Mouse (Mus musculus): ENCODE data around the gene Celf1. TPM values are rescaled to one million over a fixed set of nuclear protein-coding genes. Genes with fewer than 3 reads are reported as not detected.

Celf1 gene
- polyA plus RNA-seq, 1 experiment, result 6.5 TPM

- Histone ChIP-seq H3K4me3 (replicated peaks) (no peak overlapping the region), H3K27me3 (ENCODE audit: control insufficient read depth) (no peaks in the 10 kb centered on the region), H3K4me1 (ENCODE audit: control insufficient read depth) (peaks cover 33% of the 10 kb centered on the region), H3K9me3 (ENCODE audit: control insufficient read depth, low read length) (no peaks in the 10 kb centered on the region), H3K36me3 (ENCODE audit: control insufficient read depth) (peaks cover 84% of the 10 kb centered on the region)
- no peak for TF ChIP-seq TAL1 (IDR thresholded peaks at IDR 0.05; ENCODE audit: low read length)
- no peak for TF ChIP-seq GATA1 (IDR thresholded peaks at IDR 0.05; ENCODE audit: low read length)
Measured at GRCm38 (mm10) chr2:90911668-90912067, 28.5 kb upstream of the Celf1 start.

GRCm38 (mm10) chr2:90913671-90914070 is 26.5 kb upstream of the Celf1 start:
- TF ChIP-seq TAL1 (IDR thresholded peaks at IDR 0.05; ENCODE audit: low read length), result no peak
- no peak for TF ChIP-seq GATA1 (IDR thresholded peaks at IDR 0.05; ENCODE audit: low read length)
- Histone ChIP-seq H3K36me3 (ENCODE audit: control insufficient read depth) (peaks cover 64% of the 10 kb centered on the region), H3K4me1 (ENCODE audit: control insufficient read depth) (peaks cover 39% of the 10 kb centered on the region), H3K9me3 (ENCODE audit: control insufficient read depth, low read length) (no peaks in the 10 kb centered on the region), H3K4me3 (replicated peaks) (no peak overlapping the region), H3K27me3 (ENCODE audit: control insufficient read depth) (no peaks in the 10 kb centered on the region)

GRCm38 (mm10) chr2:90915516-90915915 is 24.7 kb upstream of the Celf1 start:
- H3K9me3 ChIP-seq (ENCODE audit: control insufficient read depth, low read length), result no peaks in the 10 kb centered on the region
- peaks cover 46% of the 10 kb centered on the region for H3K36me3 ChIP-seq (ENCODE audit: control insufficient read depth)
- TF ChIP-seq TAL1 (IDR thresholded peaks at IDR 0.05; ENCODE audit: low read length), result no peak
- TF ChIP-seq GATA1 (IDR thresholded peaks at IDR 0.05; ENCODE audit: low read length), result no peak
- H3K27me3 ChIP-seq (ENCODE audit: control insufficient read depth), result no peaks in the 10 kb centered on the region
- no peak overlapping the region for H3K4me3 ChIP-seq (replicated peaks)
- H3K4me1 ChIP-seq (ENCODE audit: control insufficient read depth), result peaks cover 36% of the 10 kb centered on the region

- Histone ChIP-seq H3K4me1 (ENCODE audit: control insufficient read depth) (peaks cover 36% of the 10 kb centered on the region), H3K4me3 (replicated peaks) (peak overlapping the region; percentile 74), H3K27me3 (ENCODE audit: control insufficient read depth) (no peaks in the 10 kb centered on the region), H3K36me3 (ENCODE audit: control insufficient read depth) (peaks cover 34% of the 10 kb centered on the region), H3K9me3 (ENCODE audit: control insufficient read depth, low read length) (no peaks in the 10 kb centered on the region)
- TF ChIP-seq TAL1 (IDR thresholded peaks at IDR 0.05; ENCODE audit: low read length) (no peak), GATA1 (IDR thresholded peaks at IDR 0.05; ENCODE audit: low read length) (no peak)
Measured at GRCm38 (mm10) chr2:90916560-90917232, 23.5 kb upstream of the Celf1 start.

- H3K9me3 ChIP-seq (ENCODE audit: control insufficient read depth, low read length), result no peaks in the 10 kb centered on the region
- H3K4me1 ChIP-seq (ENCODE audit: control insufficient read depth), result peaks cover 36% of the 10 kb centered on the region
- TF ChIP-seq TAL1 (IDR thresholded peaks at IDR 0.05; ENCODE audit: low read length) (no peak), GATA1 (IDR thresholded peaks at IDR 0.05; ENCODE audit: low read length) (no peak)
- peaks cover 29% of the 10 kb centered on the region for H3K36me3 ChIP-seq (ENCODE audit: control insufficient read depth)
- no peaks in the 10 kb centered on the region; the same call in 1 of the 2 replicates for H3K27me3 ChIP-seq (ENCODE audit: control insufficient read depth)
- peak overlapping the region; percentile 74 for H3K4me3 ChIP-seq (replicated peaks)
Measured at GRCm38 (mm10) chr2:90917233-90917998, 22.8 kb upstream of the Celf1 start.

GRCm38 (mm10) chr2:90917999-90918698 is 22.0 kb upstream of the Celf1 start:
- Histone ChIP-seq H3K4me3 (replicated peaks) (peak overlapping the region; percentile 74), H3K27me3 (ENCODE audit: control insufficient read depth) (no peaks in the 10 kb centered on the region; the same call in 1 of the 2 replicates), H3K9me3 (ENCODE audit: control insufficient read depth, low read length) (no peaks in the 10 kb centered on the region), H3K4me1 (ENCODE audit: control insufficient read depth) (peaks cover 36% of the 10 kb centered on the region), H3K36me3 (ENCODE audit: control insufficient read depth) (peaks cover 21% of the 10 kb centered on the region)
- TF ChIP-seq TAL1 (IDR thresholded peaks at IDR 0.05; ENCODE audit: low read length) (no peak), GATA1 (IDR thresholded peaks at IDR 0.05; ENCODE audit: low read length) (no peak)

GRCm38 (mm10) chr2:90921178-90921577 is 19.0 kb upstream of the Celf1 start:
- H3K36me3 ChIP-seq (ENCODE audit: control insufficient read depth), result no peaks in the 10 kb centered on the region

GRCm38 (mm10) chr2:90922636-90923035 is 17.5 kb upstream of the Celf1 start:
- no peak overlapping the region for H3K4me3 ChIP-seq (replicated peaks)
- H3K36me3 ChIP-seq (ENCODE audit: control insufficient read depth), result no peaks in the 10 kb centered on the region
- H3K9me3 ChIP-seq (ENCODE audit: control insufficient read depth, low read length), result no peaks in the 10 kb centered on the region
- TF ChIP-seq TAL1 (IDR thresholded peaks at IDR 0.05; ENCODE audit: low read length), result no peak
- TF ChIP-seq GATA1 (IDR thresholded peaks at IDR 0.05; ENCODE audit: low read length), result no peak
- H3K4me1 ChIP-seq (ENCODE audit: control insufficient read depth), result peaks cover 10% of the 10 kb centered on the region
- H3K27me3 ChIP-seq (ENCODE audit: control insufficient read depth), result peaks cover 7% of the 10 kb centered on the region

More at GRCm38 (mm10) chr2:90921178-90921577, 19.0 kb upstream of the Celf1 start:
- no peaks in the 10 kb centered on the region for H3K9me3 ChIP-seq (ENCODE audit: control insufficient read depth, low read length)
- peaks cover 7% of the 10 kb centered on the region for H3K27me3 ChIP-seq (ENCODE audit: control insufficient read depth)
- H3K4me1 ChIP-seq (ENCODE audit: control insufficient read depth), result peaks cover 23% of the 10 kb centered on the region
- TF ChIP-seq TAL1 (IDR thresholded peaks at IDR 0.05; ENCODE audit: low read length) (no peak), GATA1 (IDR thresholded peaks at IDR 0.05; ENCODE audit: low read length) (no peak)
- no peak overlapping the region for H3K4me3 ChIP-seq (replicated peaks)

- no peaks in the 10 kb centered on the region for H3K9me3 ChIP-seq (ENCODE audit: control insufficient read depth, low read length)
- TF ChIP-seq TAL1 (IDR thresholded peaks at IDR 0.05; ENCODE audit: low read length) (no peak), GATA1 (IDR thresholded peaks at IDR 0.05; ENCODE audit: low read length) (no peak)
- no peaks in the 10 kb centered on the region; the same call in 1 of the 2 replicates for H3K4me1 ChIP-seq (ENCODE audit: control insufficient read depth)
- no peaks in the 10 kb centered on the region for H3K36me3 ChIP-seq (ENCODE audit: control insufficient read depth)
- H3K4me3 ChIP-seq (replicated peaks), result no peak overlapping the region
- peaks cover 23% of the 10 kb centered on the region for H3K27me3 ChIP-seq (ENCODE audit: control insufficient read depth)
Measured at GRCm38 (mm10) chr2:90928566-90928965, 11.6 kb upstream of the Celf1 start.

Measured in erythroblast, embryonic 14.5 days (primary cell).